Mouse (Mus musculus): ENCODE data around the gene Tm9sf4. TPM values are rescaled to one million over a fixed set of nuclear protein-coding genes. Genes with fewer than 3 reads are reported as not detected.
A peak's percentile ranks its signal among the peaks of the same experiment; 100 is the strongest.

The Tm9sf4 gene
- polyA plus RNA-seq, 1 experiment: 42.5 TPM

- no peak for TF ChIP-seq POLR2A (IDR thresholded peaks at IDR 0.05; ENCODE audit: control insufficient read depth, extremely low read depth, insufficient read depth, low read length, poor library complexity)
- TF ChIP-seq CTCF (IDR thresholded peaks at IDR 0.05; ENCODE audit: borderline replicate concordance, control insufficient read depth, extremely low read depth, insufficient read depth, low read length, poor library complexity): no peak
- Histone ChIP-seq H3K27ac (ENCODE audit: control insufficient read depth, insufficient read depth, low read length) (no peak overlapping the region), H3K4me1 (replicated peaks; ENCODE audit: control insufficient read depth, insufficient read depth, low read length) (no peaks in the 10 kb centered on the region), H3K4me3 (ENCODE audit: control insufficient read depth, insufficient read depth, low read length) (no peak overlapping the region), H3K36me3 (ENCODE audit: control insufficient read depth, insufficient read depth, low read length) (peaks cover 10% of the 10 kb centered on the region; the same call in 1 of the 2 replicates), H3K27me3 (ENCODE audit: control insufficient read depth, insufficient read depth, low read length) (no peaks in the 10 kb centered on the region)
- DNase-seq: no peak
- WGBS: 93% methylated on average over 5 of the region's 5 CpGs
These were observed 88.6 kb downstream of the Tm9sf4 start for GRCm38 (mm10) chr2:153249751-153250150.

DNA sequence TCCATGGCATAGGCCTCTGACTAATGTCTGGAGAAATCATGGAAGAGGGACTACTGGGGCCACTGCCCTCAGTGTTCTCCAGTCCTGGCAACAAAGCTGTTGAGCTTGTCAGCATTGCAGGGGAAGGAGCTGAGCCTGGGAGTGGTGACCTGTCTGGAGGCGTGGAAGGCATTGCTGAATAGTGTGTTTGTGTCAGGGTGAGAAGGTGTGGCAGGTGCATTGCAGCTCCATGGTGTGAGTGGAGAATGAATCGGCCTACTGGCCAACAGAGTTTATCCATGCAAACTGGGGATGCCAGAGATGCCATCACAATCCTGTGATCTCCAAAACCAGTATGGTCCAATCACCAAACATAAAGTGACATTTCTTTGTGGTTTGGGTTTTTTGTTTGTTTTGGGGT, 95.5 kb downstream of the Tm9sf4 start:
- 96% methylated on average over 2 of the region's 2 CpGs for WGBS
- DNase-seq: no peak
- H3K27me3 ChIP-seq (ENCODE audit: control insufficient read depth, insufficient read depth, low read length): no peaks in the 10 kb centered on the region
- H3K4me3 ChIP-seq (ENCODE audit: control insufficient read depth, insufficient read depth, low read length): no peak overlapping the region
- H3K27ac ChIP-seq (ENCODE audit: control insufficient read depth, insufficient read depth, low read length): no peak overlapping the region
- peaks cover 22% of the 10 kb centered on the region for H3K4me1 ChIP-seq (replicated peaks; ENCODE audit: control insufficient read depth, insufficient read depth, low read length)
- TF ChIP-seq POLR2A (IDR thresholded peaks at IDR 0.05; ENCODE audit: control insufficient read depth, extremely low read depth, insufficient read depth, low read length, poor library complexity): no peak
- TF ChIP-seq CTCF (IDR thresholded peaks at IDR 0.05; ENCODE audit: borderline replicate concordance, control insufficient read depth, extremely low read depth, insufficient read depth, low read length, poor library complexity): no peak
- peaks cover 1% of the 10 kb centered on the region; the same call in 1 of the 2 replicates for H3K36me3 ChIP-seq (ENCODE audit: control insufficient read depth, insufficient read depth, low read length)

- H3K4me1 ChIP-seq (replicated peaks; ENCODE audit: control insufficient read depth, insufficient read depth, low read length): peaks cover 43% of the 10 kb centered on the region
- TF ChIP-seq CTCF (IDR thresholded peaks at IDR 0.05; ENCODE audit: borderline replicate concordance, control insufficient read depth, extremely low read depth, insufficient read depth, low read length, poor library complexity) (no peak), POLR2A (IDR thresholded peaks at IDR 0.05; ENCODE audit: control insufficient read depth, extremely low read depth, insufficient read depth, low read length, poor library complexity) (no peak)
- 57% methylated on average over 12 of the region's 12 CpGs for WGBS
- DNase-seq: no peak
- H3K27me3 ChIP-seq (ENCODE audit: control insufficient read depth, insufficient read depth, low read length): no peaks in the 10 kb centered on the region
- H3K4me3 ChIP-seq (ENCODE audit: control insufficient read depth, insufficient read depth, low read length): no peak overlapping the region
- H3K27ac ChIP-seq (ENCODE audit: control insufficient read depth, insufficient read depth, low read length): peak overlapping the region; percentile 100
- no peaks in the 10 kb centered on the region for H3K36me3 ChIP-seq (ENCODE audit: control insufficient read depth, insufficient read depth, low read length)
These were observed 98.1 kb downstream of the Tm9sf4 start for GRCm38 (mm10) chr2:153259030-153259863.

Other genes starting within 250 kb of the Tm9sf4 start
- 0.20 and 0.34 TPM in 2 replicates for gene Mylk2, start 250.0 kb upstream of the Tm9sf4 start, polyA plus RNA-seq (2012; rRNA removed)
- gene Foxs1, start 228.1 kb upstream of the Tm9sf4 start, polyA plus RNA-seq (2012; rRNA removed): 7.7 and 8.6 TPM in 2 replicates
- gene Dusp15, start 209.6 kb upstream of the Tm9sf4 start, polyA plus RNA-seq (2012; rRNA removed): 3.8 and 5.7 TPM in 2 replicates
- 2.0 and 2.1 TPM in 2 replicates for gene Ttll9, start 198.8 kb upstream of the Tm9sf4 start, polyA plus RNA-seq (2012; rRNA removed)
- 68.0 and 93.1 TPM in 2 replicates for gene Pdrg1, start 145.9 kb upstream of the Tm9sf4 start, polyA plus RNA-seq (2012; rRNA removed)
- gene Xkr7, start 129.5 kb upstream of the Tm9sf4 start, polyA plus RNA-seq (2012; rRNA removed): 0.06 and 0.16 TPM in 2 replicates
- 4.9 and 9.2 TPM in 2 replicates for gene Ccm2l, start 95.3 kb upstream of the Tm9sf4 start, polyA plus RNA-seq (2012; rRNA removed)
- gene Hck, start 52.8 kb upstream of the Tm9sf4 start, polyA plus RNA-seq (2012; rRNA removed): 14.6 and 22.1 TPM in 2 replicates
- 44.6 and 45.4 TPM in 2 replicates for gene Tspyl3, start 64.1 kb downstream of the Tm9sf4 start, polyA plus RNA-seq (2012; rRNA removed)
- 29.3 and 34.4 TPM in 2 replicates for gene Plagl2, start 80.1 kb downstream of the Tm9sf4 start, polyA plus RNA-seq (2012; rRNA removed)
- 30.2 and 30.8 TPM in 2 replicates for gene Pofut1, start 80.2 kb downstream of the Tm9sf4 start, polyA plus RNA-seq (2012; rRNA removed)
- 13.0 and 15.7 TPM in 2 replicates for gene Kif3b, start 130.1 kb downstream of the Tm9sf4 start, polyA plus RNA-seq (2012; rRNA removed)
- 30.1 and 36.3 TPM in 2 replicates for gene Asxl1, start 184.5 kb downstream of the Tm9sf4 start, polyA plus RNA-seq (2012; rRNA removed)

All from thymus, adult 2 months (tissue).